Mouse (Mus musculus) Patski (cell line): ENCODE measurements around the gene Itpr1. TPM values are rescaled to one million over a fixed set of nuclear protein-coding genes. Genes with fewer than 3 reads are reported as not detected.

Source experiments
- ATAC-seq: fragments of 100-300 bp; one replicate; pipeline ENCODE4 v1.8.0; 2021
- CTCF ChIA-PET: fragments of 350-600 bp; sonication (Branson Sonifier 250); formaldehyde crosslinking; loops from one replicate; lab custom pipeline; 2022; ENCODE audit warnings: inconsistent platforms; lab: Charles Lee
- POLR2A ChIA-PET: fragments of 350-600 bp; sonication (Branson Sonifier 250); formaldehyde crosslinking; loops from one replicate; lab custom pipeline; 2022; ENCODE audit warnings: antibody characterized with exemption, inconsistent platforms; lab: Charles Lee
- DNase-seq: peaks from one replicate; pipeline ENCODE4 v3.0.0-alpha.2; 2011; ENCODE audit warnings: low read depth, low spot score
- H3K27me3 ChIP-seq: fragments of 371-371 bp; one replicate; pipeline ENCODE4 v1.5.1; 2021
- CTCF ChIP-seq: fragments of 100-300 bp; IDR thresholded peaks from one replicate; pipeline ENCODE4 v1.5.1; 2021
- in situ Hi-C: fragments of 300-500 bp; cut with MboI; formaldehyde crosslinking; loops from 3 replicates; pipeline ENCODE4 v1.11.1; 2018; ENCODE audit warnings: low pct_unique_long_range_greater_than_20kb, mixed read lengths
- polyA plus RNA-seq: library from polyadenylated mRNA; unstranded; gene quantifications from one replicate; pipeline ENCODE4 v1.2.3, GENCODE M21; 2021

Gene Itpr1
- polyA plus RNA-seq, 1 experiment from 2014 or later = 67.1 TPM

DNA sequence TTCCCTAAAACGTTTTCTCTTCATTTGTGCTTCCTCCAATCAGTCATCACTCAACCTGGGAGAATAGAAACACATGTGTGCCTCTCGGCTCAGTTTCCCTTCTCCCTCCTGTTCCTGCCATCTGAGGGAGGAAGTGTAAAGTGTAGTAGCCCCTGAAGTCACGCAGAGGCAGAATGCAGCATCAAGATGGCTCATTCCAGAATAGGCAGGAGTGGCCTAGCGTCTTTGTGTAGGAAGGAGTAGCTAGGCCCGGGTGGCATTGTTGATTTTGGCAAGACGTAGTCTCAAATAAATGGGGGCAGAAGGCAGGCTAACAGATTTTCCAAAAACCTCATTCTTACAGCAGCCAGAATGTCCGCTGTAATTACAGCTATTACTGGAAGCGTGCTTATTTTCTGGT, 24.7 kb downstream of the Itpr1 start:
- no peak for TF ChIP-seq CTCF
- ChIA-PET POLR2A (no interaction called here), CTCF (interaction anchor here (2.4 kb wide), 1 partner anchor 12 kb away, joined by 7 read pairs; no protein-coding TSS in a partner anchor)
- ATAC-seq (no peak), DNase-seq (no peak)
- in situ Hi-C loops = no loop called here
- H3K27me3 ChIP-seq = no peaks in the 10 kb centered on the region

DNA sequence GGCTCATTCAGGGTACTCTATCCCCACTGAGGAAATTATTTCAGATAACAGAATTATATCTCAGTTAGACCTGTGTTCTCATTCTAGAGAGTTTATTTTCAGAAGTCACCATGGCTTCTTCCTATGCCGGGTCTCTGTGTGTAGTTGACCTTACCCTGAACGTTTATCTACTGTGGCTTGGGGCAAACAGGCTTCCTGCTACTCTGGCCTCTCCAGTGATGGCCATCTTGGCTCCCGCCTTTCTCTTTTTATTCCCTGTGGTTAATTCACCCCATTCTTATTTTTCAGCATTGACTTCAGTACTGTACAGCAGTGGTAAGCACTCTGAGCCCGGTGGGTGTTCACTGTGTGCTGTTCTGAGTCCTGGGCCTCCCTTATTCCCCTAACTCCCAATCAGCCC, 25.1 kb downstream of the Itpr1 start:
- in situ Hi-C loops = no loop called here
- ATAC-seq (no peak), DNase-seq (no peak)
- H3K27me3 ChIP-seq = no peaks in the 10 kb centered on the region
- POLR2A ChIA-PET = no interaction called here
- CTCF ChIA-PET = interaction anchor here (1.0 to 2.4 kb wide), 2 partner anchors 11 to 18 kb away, joined by 3 to 7 read pairs; no protein-coding TSS in a partner anchor
- no peak for TF ChIP-seq CTCF

DNA sequence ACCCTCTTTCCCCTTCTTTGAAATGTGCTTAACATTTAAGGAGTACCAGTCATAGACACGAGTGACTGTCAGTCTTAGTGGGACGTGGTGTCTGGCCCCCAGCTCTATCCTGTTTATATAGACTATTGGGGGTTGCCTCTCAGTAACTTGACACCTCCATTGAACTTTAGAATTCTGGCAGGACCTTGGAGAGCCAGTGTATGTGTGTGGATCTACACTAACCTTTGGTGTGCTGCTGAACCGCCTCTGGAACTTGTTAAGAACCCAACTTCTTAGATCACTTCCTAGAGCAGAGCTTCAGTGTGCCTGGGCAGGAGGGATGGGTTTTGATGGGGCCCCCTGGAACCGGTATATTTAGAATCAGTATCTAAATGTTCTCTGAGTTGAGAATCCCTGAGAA, 26.2 kb downstream of the Itpr1 start:
- no peaks in the 10 kb centered on the region for H3K27me3 ChIP-seq
- ChIA-PET CTCF (interaction anchor here (1.0 to 2.4 kb wide), 2 partner anchors 10 to 17 kb away, joined by 3 to 7 read pairs; no protein-coding TSS in a partner anchor), POLR2A (interaction anchor here (0.8 kb wide), 1 partner anchor 10 kb away, joined by 4 read pairs; no protein-coding TSS in a partner anchor)
- ATAC-seq = no peak
- no peak for TF ChIP-seq CTCF
- no peak for DNase-seq
- in situ Hi-C loops = no loop called here

DNA sequence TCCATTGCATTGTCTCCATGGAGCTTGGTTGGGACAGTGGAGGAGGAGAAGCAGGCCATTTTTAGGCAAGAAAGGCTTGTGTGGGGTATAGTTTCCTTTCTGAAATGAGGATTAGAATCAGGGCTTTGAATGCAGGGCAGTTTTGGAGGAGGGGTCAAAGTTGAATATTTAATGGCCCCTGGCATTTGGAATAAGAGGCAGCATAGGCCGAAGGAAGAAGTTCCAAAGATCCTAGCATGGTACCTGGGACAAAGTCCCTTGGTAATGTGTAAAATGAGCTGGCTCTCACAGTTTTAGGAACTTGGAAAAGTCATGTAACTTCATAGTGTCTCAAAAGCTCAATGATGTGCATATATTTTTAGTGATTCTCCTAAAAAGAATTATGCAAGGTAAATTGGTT, 27.1 kb downstream of the Itpr1 start:
- TF ChIP-seq CTCF = no peak
- ChIA-PET POLR2A (no interaction called here), CTCF (interaction anchor here (2.4 kb wide), 1 partner anchor 10 kb away, joined by 7 read pairs; no protein-coding TSS in a partner anchor)
- no peaks in the 10 kb centered on the region for H3K27me3 ChIP-seq
- in situ Hi-C loops = no loop called here
- ATAC-seq (no peak), DNase-seq (no peak)

DNA sequence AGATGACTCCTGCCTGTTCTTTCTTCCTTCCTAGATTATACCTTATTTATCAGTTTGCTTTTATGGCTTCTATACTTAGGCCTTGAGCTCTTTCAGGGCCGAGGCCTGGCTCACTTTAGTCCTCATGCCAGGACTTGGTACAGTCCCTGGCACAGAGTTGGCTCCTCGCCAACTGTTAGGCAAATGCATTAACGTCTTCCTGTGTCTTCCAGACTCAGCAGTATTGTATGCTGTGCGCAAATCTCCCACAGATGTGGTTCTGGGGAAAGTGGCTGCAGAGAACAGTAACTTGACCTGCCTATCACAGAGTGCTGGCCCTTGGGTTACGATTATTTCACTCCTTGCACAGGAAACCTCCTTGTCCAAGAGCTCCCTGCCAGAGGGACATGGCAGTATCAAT, 27.9 kb downstream of the Itpr1 start:
- no peak for TF ChIP-seq CTCF
- ChIA-PET POLR2A (no interaction called here), CTCF (interaction anchor here (0.8 kb wide), 1 partner anchor 10 kb away, joined by 3 read pairs; no protein-coding TSS in a partner anchor)
- ATAC-seq (no peak), DNase-seq (no peak)
- in situ Hi-C loops = no loop called here
- no peaks in the 10 kb centered on the region for H3K27me3 ChIP-seq

DNA sequence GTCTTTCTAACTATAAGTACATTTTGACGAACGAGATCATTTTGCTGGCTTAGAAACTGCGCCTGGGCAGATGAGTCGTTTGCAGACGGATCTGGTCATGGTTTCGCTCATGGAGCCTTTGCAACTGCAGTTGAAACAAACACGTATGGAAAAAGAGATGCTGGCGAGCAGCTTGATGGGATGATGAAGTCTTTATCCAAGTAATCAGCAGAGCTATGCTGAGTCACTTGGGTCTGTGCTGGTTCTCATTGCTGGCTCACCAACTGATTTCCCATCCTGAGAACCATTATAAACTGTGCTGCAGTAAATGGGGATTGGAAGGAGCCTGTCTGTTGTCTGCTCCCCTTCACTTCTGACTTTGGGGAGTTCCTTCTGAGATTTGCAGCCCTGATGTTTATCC, 31.7 kb downstream of the Itpr1 start:
- in situ Hi-C loops = no loop called here
- no peaks in the 10 kb centered on the region for H3K27me3 ChIP-seq
- no peak for TF ChIP-seq CTCF
- ChIA-PET POLR2A (interaction anchor here (0.8 to 0.9 kb wide), 2 partner anchors 9 to 33 kb away, joined by 3 read pairs; no protein-coding TSS in a partner anchor), CTCF (interaction anchor here (1.9 kb wide), 1 partner anchor 30 kb away, joined by 4 read pairs; no protein-coding TSS in a partner anchor)
- ATAC-seq = no peak
- no peak for DNase-seq

DNA sequence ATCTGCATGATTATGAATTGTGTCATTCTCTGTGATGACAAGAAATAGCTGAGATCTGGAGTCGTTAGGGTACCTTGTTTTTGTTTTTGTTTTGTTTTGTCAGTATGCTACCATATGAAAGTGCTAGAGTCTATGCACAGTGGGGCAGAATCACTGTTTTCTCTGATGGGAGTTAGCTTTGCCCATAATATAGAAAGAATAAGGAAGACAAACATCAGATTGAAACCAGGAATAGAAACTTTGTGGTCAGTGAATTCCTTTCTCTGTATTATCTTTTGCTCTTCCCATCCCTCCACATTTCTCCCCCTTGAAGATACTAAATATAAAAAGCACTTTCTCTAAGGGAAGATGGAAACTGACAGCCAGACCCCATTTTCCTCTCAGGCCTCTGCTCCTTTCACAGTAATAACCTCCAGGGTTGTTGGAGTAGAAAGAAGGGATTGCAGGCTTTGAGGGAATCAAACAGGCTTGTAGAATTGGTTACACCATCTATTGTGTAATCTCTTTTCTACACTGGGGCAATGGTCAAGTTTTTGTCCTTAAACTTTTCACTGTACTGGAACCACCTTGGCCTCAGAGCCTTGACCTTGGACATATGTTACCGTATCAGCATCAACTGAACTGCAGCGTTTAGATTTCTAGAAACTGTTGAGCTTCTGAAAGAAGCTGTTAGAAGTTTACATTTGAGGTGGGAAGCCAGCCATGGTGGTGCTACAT, 33.6 kb downstream of the Itpr1 start:
- ChIA-PET POLR2A (no interaction called here), CTCF (no interaction called here)
- ATAC-seq = no peak
- no peak for TF ChIP-seq CTCF
- no peaks in the 10 kb centered on the region for H3K27me3 ChIP-seq
- no peak for DNase-seq
- in situ Hi-C loops = no loop called here

DNA sequence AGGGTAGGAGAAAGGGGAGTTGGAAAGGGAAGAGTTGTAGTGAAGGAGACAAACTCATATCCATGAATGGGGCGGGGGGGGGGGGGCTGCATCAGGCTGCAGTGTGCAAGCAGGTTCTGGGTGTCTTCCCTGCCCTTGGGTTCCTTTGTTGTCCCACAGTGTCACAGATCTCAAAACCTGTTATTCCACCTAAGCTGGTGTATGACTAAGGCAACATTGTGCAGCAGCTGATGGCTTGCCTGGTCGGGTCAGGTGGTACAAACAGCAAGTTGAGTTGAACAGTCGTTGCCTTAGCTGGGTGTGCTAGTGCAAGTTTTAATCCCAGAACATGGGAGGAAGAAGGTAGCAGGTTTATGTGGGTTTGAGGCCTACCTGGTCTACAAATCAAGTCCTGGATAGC, 34.3 kb downstream of the Itpr1 start:
- in situ Hi-C loops = no loop called here
- DNase-seq (no peak), ATAC-seq (no peak)
- no peaks in the 10 kb centered on the region for H3K27me3 ChIP-seq
- ChIA-PET CTCF (no interaction called here), POLR2A (no interaction called here)
- no peak for TF ChIP-seq CTCF

DNA sequence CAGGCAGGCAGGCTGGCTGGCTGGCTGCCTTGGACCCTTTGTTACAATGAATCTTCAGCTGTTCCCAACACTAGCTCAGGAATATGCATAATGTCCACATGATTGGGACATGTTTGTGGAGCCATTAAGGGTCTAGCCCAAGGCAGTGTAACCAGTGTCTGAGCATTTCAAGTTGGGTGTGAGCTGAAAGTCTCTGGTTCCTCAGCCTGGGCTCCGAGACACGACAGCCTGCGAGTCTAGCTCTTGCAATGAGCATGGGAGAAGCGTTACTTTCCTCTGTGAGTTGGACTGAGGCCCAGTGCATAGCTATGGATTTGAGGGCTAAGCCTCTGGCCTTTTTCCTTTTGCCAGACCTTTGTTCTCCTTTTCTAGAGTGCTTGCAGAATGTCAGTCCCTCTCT, 35.6 kb downstream of the Itpr1 start:
- in situ Hi-C loops = no loop called here

DNA sequence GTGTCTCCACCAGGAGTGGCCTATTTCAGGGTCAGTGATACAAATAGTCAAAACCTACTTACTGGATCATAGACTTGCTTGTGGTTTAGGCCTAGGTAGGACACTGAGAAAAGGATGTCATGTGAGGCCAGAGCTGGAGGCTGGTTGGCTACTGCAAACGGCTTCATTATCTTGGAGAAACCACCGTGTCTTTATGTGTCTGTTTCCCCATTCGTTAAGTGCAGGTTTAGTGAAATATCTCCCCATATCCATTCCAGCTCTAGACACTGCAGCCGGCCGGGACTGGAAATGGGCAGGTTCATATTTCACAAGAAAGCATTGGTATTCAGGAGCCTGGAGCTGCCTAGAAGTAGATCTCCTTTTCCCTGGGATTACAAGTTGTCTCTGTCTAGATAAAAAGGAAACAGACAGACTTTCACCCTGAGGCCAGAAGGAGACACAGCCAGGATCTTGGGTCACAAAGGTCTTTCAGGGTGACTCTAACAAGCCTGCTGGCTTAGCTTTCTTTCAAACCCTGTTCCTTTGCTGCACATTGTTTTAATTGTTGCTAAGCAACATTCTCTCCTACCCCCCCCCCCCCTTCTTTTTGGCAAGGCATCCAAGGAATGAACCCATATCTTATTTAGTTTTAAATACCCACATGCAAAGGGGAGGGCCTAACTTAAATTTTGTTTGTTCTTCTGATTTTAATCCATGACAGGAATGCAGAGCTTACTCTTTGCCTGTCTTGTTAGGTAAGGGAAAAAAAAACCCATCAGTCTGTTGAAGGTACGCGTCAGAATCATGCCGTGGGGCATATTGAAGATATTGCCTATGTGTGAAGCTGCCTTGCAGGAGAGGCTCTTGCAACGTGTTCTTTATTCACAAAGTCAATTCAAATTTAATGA, 36.4 kb downstream of the Itpr1 start:
- ChIA-PET CTCF (interaction anchor here (0.7 to 1.7 kb wide), 7 partner anchors 10 to 85 kb away, joined by 3 to 7 read pairs (median 3); no protein-coding TSS in a partner anchor), POLR2A (interaction anchor here (0.5 to 0.7 kb wide), 2 partner anchors 10 to 329 kb away, joined by 3 to 4 read pairs; no protein-coding TSS in a partner anchor)
- no peaks in the 10 kb centered on the region for H3K27me3 ChIP-seq
- DNase-seq = peak; percentile 43
- peak; percentile 66 for ATAC-seq
- TF ChIP-seq CTCF = no peak
- in situ Hi-C loops = no loop called here

More for the DNA sequence above, 35.6 kb downstream of the Itpr1 start:
- no peaks in the 10 kb centered on the region for H3K27me3 ChIP-seq
- TF ChIP-seq CTCF = no peak
- ATAC-seq = peak; percentile 30
- ChIA-PET CTCF (interaction anchor here (0.7 to 1.7 kb wide), 5 partner anchors 10 to 86 kb away, joined by 3 to 7 read pairs (median 3); no protein-coding TSS in a partner anchor), POLR2A (no interaction called here)
- peak; percentile 43 for DNase-seq
